Comparison of ENCODE assay signal across 8 mouse cellular contexts in the genomic region with DNA sequence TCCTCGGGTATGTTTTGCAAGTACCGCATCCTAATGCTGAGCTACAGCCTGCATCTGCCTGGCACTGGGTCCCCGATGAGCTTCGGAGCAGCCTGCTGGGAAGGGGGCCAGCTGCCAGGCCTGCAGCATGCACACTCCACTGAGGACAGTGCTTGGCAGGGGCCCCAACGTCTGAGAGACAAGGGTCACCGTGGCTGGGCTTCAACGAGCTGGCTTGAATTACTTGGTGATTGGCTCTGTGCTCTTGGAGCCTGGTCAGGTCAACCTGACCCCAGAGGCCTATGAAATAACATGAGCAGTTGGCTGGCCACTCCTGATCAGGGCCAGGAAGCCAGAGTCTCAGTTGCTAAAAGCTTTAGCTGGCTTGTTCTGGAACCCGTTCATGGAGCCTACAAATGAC.
A peak's percentile ranks its signal among the peaks of the same experiment; 100 is the strongest.
DNase-seq lines count a peak whose midpoint lies in the region; ATAC-seq lines count a peak whose summit lies in the region.

No protein-coding gene starts in this region.

- no peaks in the 10 kb centered on the region for H3K9me3 ChIP-seq in kidney, embryonic 14.5 days (ENCODE audit: control insufficient read depth, low read length)
- no peaks in the 10 kb centered on the region for H3K9me3 ChIP-seq in lung, embryonic 15.5 days

- no peaks in the 10 kb centered on the region for H3K36me3 ChIP-seq in kidney, embryonic 14.5 days (ENCODE audit: control insufficient read depth, insufficient read depth, low read length)
- H3K36me3 ChIP-seq in lung, embryonic 15.5 days: no peaks in the 10 kb centered on the region

- DNase-seq in kidney, adult 18-20 months: peak; percentile 80
- DNase-seq in cerebellum, adult 8-10 months: peak; percentile 37
- DNase-seq in gastrocnemius, postnatal 14 days: peak; percentile 85
- peak; percentile 86 to 88 for DNase-seq in kidney, postnatal 36 days
- DNase-seq in testis, postnatal 10 days (ENCODE audit: low spot score): peak; percentile 64
- no peak for DNase-seq in thymus, postnatal 25 days

- WGBS in kidney, embryonic 14.5 days: 46% methylated on average over 8 of the region's 8 CpGs
- WGBS in lung, embryonic 15.5 days: 39% methylated on average over 8 of the region's 8 CpGs

- H3K4me3 ChIP-seq in kidney, embryonic 14.5 days (ENCODE audit: low read length): no peak overlapping the region
- no peak overlapping the region for H3K4me3 ChIP-seq in lung, embryonic 15.5 days

- no peaks in the 10 kb centered on the region for H3K4me1 ChIP-seq in kidney, embryonic 14.5 days (ENCODE audit: control insufficient read depth, insufficient read depth, low read length)
- H3K4me1 ChIP-seq in lung, embryonic 15.5 days: peaks cover 16% of the 10 kb centered on the region

- no peak overlapping the region for H3K27ac ChIP-seq in kidney, embryonic 14.5 days (ENCODE audit: low read depth, low read length)
- H3K27ac ChIP-seq in lung, embryonic 15.5 days: no peak overlapping the region

- intact Hi-C loops in gastrocnemius, postnatal 14 days (cut with DNase I; ENCODE audit: low total_unique reads): no loop called here

- H3K4me2 ChIP-seq in kidney, embryonic 14.5 days (replicated peaks; ENCODE audit: low read depth, low read length): no peak overlapping the region; the same call in 1 of the 2 replicates
- H3K4me2 ChIP-seq in lung, embryonic 15.5 days: no peak overlapping the region

- no peak overlapping the region for H3K9ac ChIP-seq in kidney, embryonic 14.5 days (ENCODE audit: low read depth, low read length)
- H3K9ac ChIP-seq in lung, embryonic 15.5 days: no peak overlapping the region

- H3K27me3 ChIP-seq in kidney, embryonic 14.5 days (ENCODE audit: control insufficient read depth, insufficient read depth, low read length): peaks cover 2% of the 10 kb centered on the region; the same call in 1 of the 2 replicates
- H3K27me3 ChIP-seq in lung, embryonic 15.5 days: peaks cover 9% of the 10 kb centered on the region; the same call in 1 of the 2 replicates

- ATAC-seq in kidney, embryonic 14.5 days (ENCODE audit: low FRiP score, low TSS enrichment): no peak
- 0 out of 2 replicates have a peak, but pooled peaks have one; percentile 28 for ATAC-seq in lung, embryonic 15.5 days (ENCODE audit: borderline replicate concordance, extremely low read depth, low FRiP score, low TSS enrichment)
